Mouse (Mus musculus) CD4-positive naive resting alpha-beta T cell, adult 57 days (primary cell): ENCODE data around the gene Srsf6. TPM values are rescaled to one million over a fixed set of nuclear protein-coding genes. Genes with fewer than 3 reads are reported as not detected.

Experiments
- total RNA-seq: library from RNA; stranded (reverse); gene quantifications from one replicate; pipeline ENCODE4 v1.2.4, GENCODE M21; 2023

Srsf6 gene
- 384 TPM for total RNA-seq

DNA sequence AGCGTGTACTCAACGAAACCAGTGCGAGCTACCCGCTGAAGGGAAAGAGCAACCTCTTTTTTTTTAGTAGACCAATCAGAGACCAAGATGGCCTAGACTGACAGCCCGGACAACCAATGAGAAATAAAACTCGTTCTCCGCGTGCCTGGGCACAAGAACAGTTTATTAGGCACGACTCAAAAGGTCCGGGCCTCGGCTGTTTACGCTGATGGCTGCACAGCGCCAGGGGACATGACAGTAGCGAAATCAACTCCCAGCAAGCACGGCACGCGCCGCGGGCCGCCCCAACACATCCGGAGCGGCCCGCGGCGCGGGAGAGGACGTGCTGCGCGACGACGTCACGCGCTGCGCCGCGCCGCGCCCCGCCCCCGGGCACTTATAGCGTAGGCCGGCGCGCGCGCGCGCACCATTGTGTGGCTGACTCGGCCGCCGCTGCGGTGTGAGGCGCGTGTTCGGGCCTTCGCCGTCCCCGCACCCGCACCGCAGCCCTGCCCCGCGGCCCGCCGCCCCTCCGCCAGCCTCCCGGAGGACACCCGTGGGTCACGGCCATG lies at the start of gene Srsf6:
TSS of gene Srsf6 (plus strand) at position 406 of the 551 bp plus-strand sequence.

DNA sequence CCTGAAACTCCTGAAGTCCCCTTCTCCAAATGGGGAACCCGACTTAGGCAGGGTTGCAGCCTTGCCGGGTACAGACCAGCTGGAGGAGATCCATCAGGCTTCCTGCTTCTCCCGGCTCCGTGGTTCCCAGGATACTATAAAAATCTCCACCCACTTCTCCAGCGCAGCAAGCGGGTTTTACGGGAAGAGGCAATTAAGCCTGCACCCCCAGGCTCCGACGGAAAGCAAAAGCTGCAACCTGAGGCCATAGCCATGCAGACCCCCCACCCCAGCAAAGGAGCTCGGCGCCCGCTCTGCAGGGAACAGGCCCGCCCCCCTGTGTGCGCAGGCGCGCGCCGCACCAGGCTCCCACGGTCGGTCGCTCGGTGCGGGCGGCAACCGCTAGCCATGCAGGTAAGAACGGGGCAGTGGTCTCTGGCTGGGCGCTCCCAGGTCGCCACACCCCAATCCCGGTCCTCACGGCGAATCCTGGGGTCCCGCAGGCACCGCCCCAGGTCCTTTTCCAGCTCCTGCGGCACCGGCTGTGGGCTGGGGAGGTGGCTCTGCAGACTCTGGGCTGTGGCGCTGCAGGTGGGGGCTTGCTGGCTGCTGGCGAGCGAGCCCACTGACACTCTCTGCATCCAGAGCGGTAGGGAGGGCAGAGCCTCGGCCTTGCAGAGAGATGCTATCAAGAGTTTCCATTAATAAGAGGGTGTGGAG lies 12.0 kb downstream of the Srsf6 start, which contains the start of gene L3mbtl1:
TSS of gene L3mbtl1 (plus strand) at position 325 of the 699 bp plus-strand sequence.

Other genes with a start within 250 kb of the Srsf6 start
- gene L3mbtl1, start 11.9 kb downstream of the Srsf6 start, total RNA-seq = not detected
- not detected for gene Sgk2, start 55.8 kb downstream of the Srsf6 start, total RNA-seq
- 22.9 TPM for gene Ift52, start 85.8 kb downstream of the Srsf6 start, total RNA-seq
- gene Mybl2, start 123.2 kb downstream of the Srsf6 start, total RNA-seq = 2.5 TPM
- gene Gtsf1l, start 156.3 kb downstream of the Srsf6 start, total RNA-seq = not detected